Mouse (Mus musculus): ENCODE results near the gene Kcna4. TPM values are rescaled to one million over a fixed set of nuclear protein-coding genes. Genes with fewer than 3 reads are reported as not detected.

The Kcna4 gene
- polyA plus RNA-seq, 1 experiment = not detected

- H3K4me1 ChIP-seq (ENCODE audit: control insufficient read depth, insufficient read depth, low read length) = no peaks in the 10 kb centered on the region
- peaks cover 4% of the 10 kb centered on the region; the same call in 1 of the 2 replicates for H3K27me3 ChIP-seq (ENCODE audit: control insufficient read depth, insufficient read depth, low read length, poor library complexity, severe bottlenecking)
- H3K9ac ChIP-seq (ENCODE audit: low read depth, poor library complexity, severe bottlenecking) = no peak overlapping the region
- H3K27ac ChIP-seq (ENCODE audit: insufficient read depth, low read length) = no peak overlapping the region
- no peaks in the 10 kb centered on the region for H3K36me3 ChIP-seq (ENCODE audit: control insufficient read depth, insufficient read depth, low read length, poor library complexity, severe bottlenecking)
- H3K9me3 ChIP-seq (replicated peaks; ENCODE audit: control insufficient read depth, insufficient read depth, low read length, poor library complexity, severe bottlenecking) = no peaks in the 10 kb centered on the region
- no peak overlapping the region for H3K4me3 ChIP-seq (ENCODE audit: low read depth, low read length)
- TF ChIP-seq POLR2A (IDR thresholded peaks at IDR 0.05; ENCODE audit: insufficient read depth, low read length) = no peak
Measured at GRCm38 (mm10) chr2:107294521-107294920, 4.1 kb downstream of the Kcna4 start.

GRCm38 (mm10) chr2:107301886-107302285, 11.4 kb downstream of the Kcna4 start:
- H3K27ac ChIP-seq (ENCODE audit: insufficient read depth, low read length) = no peak overlapping the region
- no peaks in the 10 kb centered on the region for H3K9me3 ChIP-seq (replicated peaks; ENCODE audit: control insufficient read depth, insufficient read depth, low read length, poor library complexity, severe bottlenecking)
- no peak overlapping the region for H3K4me3 ChIP-seq (ENCODE audit: low read depth, low read length)
- no peak overlapping the region for H3K9ac ChIP-seq (ENCODE audit: low read depth, poor library complexity, severe bottlenecking)
- TF ChIP-seq EP300 (IDR thresholded peaks at IDR 0.05; ENCODE audit: insufficient read depth, low read depth, low read length) (no peak), POLR2A (IDR thresholded peaks at IDR 0.05; ENCODE audit: insufficient read depth, low read length) (no peak)
- no peaks in the 10 kb centered on the region for H3K4me1 ChIP-seq (ENCODE audit: control insufficient read depth, insufficient read depth, low read length)
- no peaks in the 10 kb centered on the region for H3K27me3 ChIP-seq (ENCODE audit: control insufficient read depth, insufficient read depth, low read length, poor library complexity, severe bottlenecking)
- no peaks in the 10 kb centered on the region for H3K36me3 ChIP-seq (ENCODE audit: control insufficient read depth, insufficient read depth, low read length, poor library complexity, severe bottlenecking)

GRCm38 (mm10) chr2:107304707-107305106, 14.3 kb downstream of the Kcna4 start:
- no peaks in the 10 kb centered on the region for H3K9me3 ChIP-seq (replicated peaks; ENCODE audit: control insufficient read depth, insufficient read depth, low read length, poor library complexity, severe bottlenecking)
- H3K36me3 ChIP-seq (ENCODE audit: control insufficient read depth, insufficient read depth, low read length, poor library complexity, severe bottlenecking) = no peaks in the 10 kb centered on the region
- no peak overlapping the region for H3K9ac ChIP-seq (ENCODE audit: low read depth, poor library complexity, severe bottlenecking)
- H3K27ac ChIP-seq (ENCODE audit: insufficient read depth, low read length) = no peak overlapping the region
- no peak for TF ChIP-seq POLR2A (IDR thresholded peaks at IDR 0.05; ENCODE audit: insufficient read depth, low read length)
- no peak for TF ChIP-seq CTCF (IDR thresholded peaks at IDR 0.05; ENCODE audit: low read depth, low read length)
- no peak for TF ChIP-seq EP300 (IDR thresholded peaks at IDR 0.05; ENCODE audit: insufficient read depth, low read depth, low read length)
- H3K4me3 ChIP-seq (ENCODE audit: low read depth, low read length) = no peak overlapping the region
- H3K27me3 ChIP-seq (ENCODE audit: control insufficient read depth, insufficient read depth, low read length, poor library complexity, severe bottlenecking) = no peaks in the 10 kb centered on the region
- no peaks in the 10 kb centered on the region for H3K4me1 ChIP-seq (ENCODE audit: control insufficient read depth, insufficient read depth, low read length)

GRCm38 (mm10) chr2:107306077-107306476, 15.6 kb downstream of the Kcna4 start:
- Histone ChIP-seq H3K4me1 (ENCODE audit: control insufficient read depth, insufficient read depth, low read length) (no peaks in the 10 kb centered on the region), H3K9ac (ENCODE audit: low read depth, poor library complexity, severe bottlenecking) (no peak overlapping the region)
- TF ChIP-seq CTCF (IDR thresholded peaks at IDR 0.05; ENCODE audit: low read depth, low read length) (no peak), EP300 (IDR thresholded peaks at IDR 0.05; ENCODE audit: insufficient read depth, low read depth, low read length) (no peak), POLR2A (IDR thresholded peaks at IDR 0.05; ENCODE audit: insufficient read depth, low read length) (no peak)

GRCm38 (mm10) chr2:107318636-107319035, 28.2 kb downstream of the Kcna4 start:
- Histone ChIP-seq H3K27ac (ENCODE audit: insufficient read depth, low read length) (no peak overlapping the region), H3K27me3 (ENCODE audit: control insufficient read depth, insufficient read depth, low read length, poor library complexity, severe bottlenecking) (no peaks in the 10 kb centered on the region), H3K9ac (ENCODE audit: low read depth, poor library complexity, severe bottlenecking) (no peak overlapping the region), H3K4me1 (ENCODE audit: control insufficient read depth, insufficient read depth, low read length) (no peaks in the 10 kb centered on the region), H3K36me3 (ENCODE audit: control insufficient read depth, insufficient read depth, low read length, poor library complexity, severe bottlenecking) (no peaks in the 10 kb centered on the region), H3K9me3 (replicated peaks; ENCODE audit: control insufficient read depth, insufficient read depth, low read length, poor library complexity, severe bottlenecking) (no peaks in the 10 kb centered on the region), H3K4me3 (ENCODE audit: low read depth, low read length) (no peak overlapping the region)
- TF ChIP-seq POLR2A (IDR thresholded peaks at IDR 0.05; ENCODE audit: insufficient read depth, low read length) (no peak), CTCF (IDR thresholded peaks at IDR 0.05; ENCODE audit: low read depth, low read length) (no peak)

More at GRCm38 (mm10) chr2:107306077-107306476, 15.6 kb downstream of the Kcna4 start:
- Histone ChIP-seq H3K36me3 (ENCODE audit: control insufficient read depth, insufficient read depth, low read length, poor library complexity, severe bottlenecking) (no peaks in the 10 kb centered on the region), H3K9me3 (replicated peaks; ENCODE audit: control insufficient read depth, insufficient read depth, low read length, poor library complexity, severe bottlenecking) (no peaks in the 10 kb centered on the region), H3K27ac (ENCODE audit: insufficient read depth, low read length) (no peak overlapping the region), H3K4me3 (ENCODE audit: low read depth, low read length) (no peak overlapping the region), H3K27me3 (ENCODE audit: control insufficient read depth, insufficient read depth, low read length, poor library complexity, severe bottlenecking) (no peaks in the 10 kb centered on the region)

- no peaks in the 10 kb centered on the region for H3K36me3 ChIP-seq (ENCODE audit: control insufficient read depth, insufficient read depth, low read length, poor library complexity, severe bottlenecking)
- H3K27ac ChIP-seq (ENCODE audit: insufficient read depth, low read length) = no peak overlapping the region
- TF ChIP-seq EP300 (IDR thresholded peaks at IDR 0.05; ENCODE audit: insufficient read depth, low read depth, low read length) (no peak), POLR2A (IDR thresholded peaks at IDR 0.05; ENCODE audit: insufficient read depth, low read length) (no peak)
- H3K9ac ChIP-seq (ENCODE audit: low read depth, poor library complexity, severe bottlenecking) = no peak overlapping the region
- H3K4me3 ChIP-seq (ENCODE audit: low read depth, low read length) = no peak overlapping the region
- H3K9me3 ChIP-seq (replicated peaks; ENCODE audit: control insufficient read depth, insufficient read depth, low read length, poor library complexity, severe bottlenecking) = no peaks in the 10 kb centered on the region
- H3K27me3 ChIP-seq (ENCODE audit: control insufficient read depth, insufficient read depth, low read length, poor library complexity, severe bottlenecking) = no peaks in the 10 kb centered on the region
- H3K4me1 ChIP-seq (ENCODE audit: control insufficient read depth, insufficient read depth, low read length) = no peaks in the 10 kb centered on the region
Measured at GRCm38 (mm10) chr2:107321596-107322226, 31.3 kb downstream of the Kcna4 start.
